Mouse (Mus musculus): ENCODE results near the gene S100a1.

GRCm38 (mm10) chr3:90527291-90527873 lies 13.2 kb upstream of the S100a1 start:
- TF ChIP-seq MAFK (IDR thresholded peaks at IDR 0.05; ENCODE audit: insufficient read depth, low read depth, low read length) (no peak), CHD2 (IDR thresholded peaks at IDR 0.05; ENCODE audit: low read depth, low read length) (no peak)

Data from ES-E14 (cell line).